Mouse (Mus musculus): ENCODE measurements around the gene Fgf4. TPM values are rescaled to one million over a fixed set of nuclear protein-coding genes. Genes with fewer than 3 reads are reported as not detected.

Fgf4 gene
- under 1 TPM in 1 of 2 experiments, not detected in 1; 0.85 TPM for polyA plus RNA-seq (2017; shearing (Covaris generic))

DNA sequence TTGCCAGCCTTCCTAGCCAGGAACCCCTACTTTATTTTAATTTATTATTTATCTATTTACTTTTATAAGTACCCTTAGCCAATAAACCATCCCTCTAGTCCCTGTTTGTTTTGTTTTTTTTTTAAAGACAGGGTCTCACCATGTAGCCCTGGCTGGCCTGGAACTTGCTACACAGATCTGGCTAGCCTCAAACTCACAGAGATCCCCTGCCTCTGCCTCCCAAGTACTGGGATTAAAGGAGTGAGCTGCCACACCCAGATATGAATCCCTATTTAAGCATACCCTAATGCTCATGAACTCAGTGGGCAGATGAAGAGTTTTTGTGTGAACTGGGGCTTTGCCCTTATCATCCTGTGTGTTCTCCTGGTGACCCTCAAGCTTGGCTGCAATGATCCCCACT lies at the start of gene Fgf4:
Gene Fgf4, plus strand, starts transcription at position 301 of the 400 bp plus-strand sequence.

GRCm38 (mm10) chr7:144837891-144838488 lies 9.2 kb upstream of the Fgf4 start, which contains the start of gene Fgf3:
TSS of gene Fgf3 (plus strand) at chr7:144838083.

GRCm38 (mm10) chr7:144896294-144897218 lies 49.4 kb downstream of the Fgf4 start, which contains the start of gene Fgf15:
TSS of gene Fgf15 (plus strand) at chr7:144896531.

Other genes starting within 250 kb of the Fgf4 start
- under 1 TPM in 1 of 2 experiments, not detected in 1; 0.32 TPM for gene Ano1, start 95.4 kb upstream of the Fgf4 start, polyA plus RNA-seq (2017; shearing (Covaris generic))
- gene Fgf3, start 9.3 kb upstream of the Fgf4 start, polyA plus RNA-seq (2017; shearing (Covaris generic)): under 1 TPM in 1 of 2 experiments, not detected in 1; 0.20 TPM
- not detected for gene Fgf15, start 49.2 kb downstream of the Fgf4 start, polyA plus RNA-seq (2017; shearing (Covaris generic))
- 10 to 100 TPM; 19.3 to 24.7 TPM for gene LTO1, start 67.7 kb downstream of the Fgf4 start, polyA plus RNA-seq (2017; shearing (Covaris generic))
- under 1 TPM; 0.11 to 0.20 TPM for gene Ccnd1, start 92.6 kb downstream of the Fgf4 start, polyA plus RNA-seq (2017; shearing (Covaris generic))

Measured in activated CD4-positive, CD25-positive, alpha-beta regulatory T cell (primary cell).